In genomic region chr2:92184077-92184921, GRCm38 (mm10) we compare ENCODE assay signal across 8 mouse cellular contexts.
DNase-seq lines count a peak whose midpoint lies in the region; ATAC-seq and TF ChIP-seq lines count a peak whose summit lies in the region.

No protein-coding gene starts in this region.

- no peaks in the 10 kb centered on the region for H3K27me3 ChIP-seq in C2C12 (ENCODE audit: control insufficient read depth, insufficient read depth, insufficient read length)
- peaks cover 43% of the 10 kb centered on the region for H3K27me3 ChIP-seq in erythroblast, embryonic 14.5 days (ENCODE audit: control insufficient read depth)
- no peaks in the 10 kb centered on the region for H3K27me3 ChIP-seq in heart, embryonic 13.5 days (replicated peaks)
- no peaks in the 10 kb centered on the region; the same call in none of the 2 replicates for H3K27me3 ChIP-seq in liver, embryonic 14.5 days (ENCODE audit: control insufficient read depth, insufficient read depth, low read length)
- H3K27me3 ChIP-seq in neural tube, embryonic 13.5 days, result no peaks in the 10 kb centered on the region

- peak overlapping the region; percentile 74 for H3K4me3 ChIP-seq in C2C12 (ENCODE audit: insufficient read depth, poor library complexity, severe bottlenecking)
- H3K4me3 ChIP-seq in bone marrow, adult 2 months (replicated peaks; ENCODE audit: control insufficient read depth, low read depth, low read length), result peak overlapping the region; percentile 93
- H3K4me3 ChIP-seq in erythroblast, embryonic 14.5 days (replicated peaks), result peak overlapping the region; percentile 81
- H3K4me3 ChIP-seq in heart, embryonic 13.5 days, result peak overlapping the region; percentile 87
- peak overlapping the region; percentile 65 to 79 for H3K4me3 ChIP-seq in liver, embryonic 14.5 days (ENCODE audit: insufficient read depth in 1 of 2, low read depth in 2 of 2, low read length in 2 of 2)
- peak overlapping the region; percentile 78 for H3K4me3 ChIP-seq in neural tube, embryonic 13.5 days

- no peaks in the 10 kb centered on the region for H3K36me3 ChIP-seq in C2C12 (ENCODE audit: control insufficient read depth, insufficient read depth)
- H3K36me3 ChIP-seq in erythroblast, embryonic 14.5 days (ENCODE audit: control insufficient read depth), result no peaks in the 10 kb centered on the region
- no peaks in the 10 kb centered on the region for H3K36me3 ChIP-seq in heart, embryonic 13.5 days
- no peaks in the 10 kb centered on the region for H3K36me3 ChIP-seq in liver, embryonic 14.5 days (replicated peaks; ENCODE audit: control insufficient read depth, insufficient read depth, low read depth)
- no peaks in the 10 kb centered on the region for H3K36me3 ChIP-seq in neural tube, embryonic 13.5 days

- DNase-seq in kidney, postnatal 14 days, result peak; percentile 69
- DNase-seq in liver, embryonic 14.5 days (ENCODE audit: low read depth in 3 of 3, low spot score in 3 of 3), result no peak
- peak; percentile 66 for DNase-seq in testis, postnatal 10 days (ENCODE audit: low spot score)

- peaks cover 3% of the 10 kb centered on the region for H3K79me3 ChIP-seq in C2C12 (ENCODE audit: low read depth)

- peak overlapping the region; percentile 86 for H3ac ChIP-seq in C2C12 (ENCODE audit: control insufficient read depth, insufficient read length, low read depth)

- peak overlapping the region; percentile 91 for H3K27ac ChIP-seq in bone marrow, adult 2 months (ENCODE audit: control insufficient read depth, insufficient read depth, low read depth, low read length, poor library complexity)
- peak overlapping the region; percentile 100 for H3K27ac ChIP-seq in heart, embryonic 13.5 days (replicated peaks)
- H3K27ac ChIP-seq in liver, embryonic 14.5 days, result peak overlapping the region; percentile 55
- H3K27ac ChIP-seq in neural tube, embryonic 13.5 days (replicated peaks), result peak overlapping the region; percentile 100

- peak; percentile 15; the same call in 1 of the 2 replicates for ATAC-seq in heart, embryonic 13.5 days (ENCODE audit: extremely low read depth, insufficient number of reproducible peaks, low FRiP score, low TSS enrichment)
- peak; percentile 39 for ATAC-seq in liver, embryonic 14.5 days (ENCODE audit: insufficient read depth)
- peak; percentile 69 for ATAC-seq in neural tube, embryonic 13.5 days (ENCODE audit: low read depth)

- H3K9me3 ChIP-seq in erythroblast, embryonic 14.5 days (ENCODE audit: control insufficient read depth, low read length), result no peaks in the 10 kb centered on the region
- no peaks in the 10 kb centered on the region for H3K9me3 ChIP-seq in heart, embryonic 13.5 days
- H3K9me3 ChIP-seq in liver, embryonic 14.5 days (ENCODE audit: control insufficient read depth, low read length), result no peaks in the 10 kb centered on the region
- no peaks in the 10 kb centered on the region for H3K9me3 ChIP-seq in neural tube, embryonic 13.5 days

- peak overlapping the region; percentile 95 for H3K9ac ChIP-seq in heart, embryonic 13.5 days
- peak overlapping the region; percentile 75 for H3K9ac ChIP-seq in liver, embryonic 14.5 days (replicated peaks)
- H3K9ac ChIP-seq in neural tube, embryonic 13.5 days, result peak overlapping the region; percentile 93

- no peaks in the 10 kb centered on the region for H3K4me1 ChIP-seq in bone marrow, adult 2 months (ENCODE audit: control insufficient read depth, insufficient read depth, low read length)
- peaks cover 18% of the 10 kb centered on the region for H3K4me1 ChIP-seq in erythroblast, embryonic 14.5 days (ENCODE audit: control insufficient read depth)
- peaks cover 37% of the 10 kb centered on the region for H3K4me1 ChIP-seq in heart, embryonic 13.5 days
- peaks cover 2 to 3% of the 10 kb centered on the region in 2 experiments; a peak in 2 of 4 replicates for H3K4me1 ChIP-seq in liver, embryonic 14.5 days (replicated peaks; ENCODE audit: control insufficient read depth in 2 of 2, insufficient read depth in 2 of 2, low read length in 1 of 2)
- peaks cover 43% of the 10 kb centered on the region for H3K4me1 ChIP-seq in neural tube, embryonic 13.5 days (replicated peaks)

- no peak for TF ChIP-seq CTCF in C2C12 (IDR thresholded peaks at IDR 0.05; ENCODE audit: control insufficient read depth, insufficient read depth, insufficient read length)
- TF ChIP-seq CTCF in bone marrow, adult 2 months (IDR thresholded peaks at IDR 0.05; ENCODE audit: control insufficient read depth, insufficient read depth, low read length), result no peak
- no peak for TF ChIP-seq CTCF in liver, embryonic 14.5 days (IDR thresholded peaks at IDR 0.05; ENCODE audit: low read depth)

- H3K79me2 ChIP-seq in C2C12 (ENCODE audit: control insufficient read depth, insufficient read depth), result peaks cover 30% of the 10 kb centered on the region

- H3K4me2 ChIP-seq in heart, embryonic 13.5 days, result peak overlapping the region; percentile 89
- peak overlapping the region; percentile 95 for H3K4me2 ChIP-seq in liver, embryonic 14.5 days (ENCODE audit: low read depth)
- peak overlapping the region; percentile 71 for H3K4me2 ChIP-seq in neural tube, embryonic 13.5 days

- TF ChIP-seq POLR2A in bone marrow, adult 2 months (IDR thresholded peaks at IDR 0.05; ENCODE audit: borderline replicate concordance, control insufficient read depth, low read depth, low read length), result no peak

- TF ChIP-seq EP300 in liver, embryonic 14.5 days (IDR thresholded peaks at IDR 0.05; ENCODE audit: low read depth), result no peak

- WGBS in bone marrow, adult 2 months, result under 1% methylated on average over 17 of the region's 19 CpGs
- WGBS in heart, embryonic 13.5 days, result 0% methylated on average over 16 of the region's 19 CpGs
- WGBS in liver, embryonic 14.5 days (ENCODE audit: insufficient replicate concordance), result 3% methylated on average over 18 of the region's 19 CpGs
- under 1% methylated on average over 17 of the region's 19 CpGs for WGBS in neural tube, embryonic 13.5 days

TF ChIP-seq in C2C12, 6 proteins besides CTCF, POLR2A, EP300 and RAD21:
- no peak for TF ChIP-seq MYOD1 (IDR thresholded peaks at IDR 0.05; ENCODE audit: control insufficient read depth, insufficient read length, low read depth)
- no peak for TF ChIP-seq FOSL1 (IDR thresholded peaks at IDR 0.05; ENCODE audit: insufficient read depth, low read length, poor library complexity, severe bottlenecking)
- no peak for TF ChIP-seq USF1 (IDR thresholded peaks at IDR 0.05; ENCODE audit: low read depth)
- no peak for TF ChIP-seq CEBPB (IDR thresholded peaks at IDR 0.05; ENCODE audit: low read depth)
- TF ChIP-seq MYOG (IDR thresholded peaks at IDR 0.05; ENCODE audit: control insufficient read depth, extremely low read depth, insufficient read length), result no peak
- TF ChIP-seq MAX (IDR thresholded peaks at IDR 0.05), result no peak

Comparison
In these comparisons a context has a peak if more than half of its experiments do, and no peak if none do; other contexts are left out.
1. ATAC-seq: peak in every context shown above with its lines; median percentile 69 in neural tube, embryonic 13.5 days; 39 in liver, embryonic 14.5 days; 15 in heart, embryonic 13.5 days.
2. DNase-seq: peak in kidney, postnatal 14 days (single experiment) and testis, postnatal 10 days (single experiment); none in liver, embryonic 14.5 days (0 of 3).
3. Peak in every context shown above with its lines, with median percentiles within 50 percentile points of each other: H3K4me3 ChIP-seq, H3K27ac ChIP-seq, H3K4me2 ChIP-seq and H3K9ac ChIP-seq.